Mouse (Mus musculus): Measurements from ENCODE around the gene Gm29094.
"Not testable (repeated sequence)": the region's sequence is repeated elsewhere in the genome, so short reads cannot be mapped to it uniquely, and the experiment has no call there.

Gene Gm29094

DNA sequence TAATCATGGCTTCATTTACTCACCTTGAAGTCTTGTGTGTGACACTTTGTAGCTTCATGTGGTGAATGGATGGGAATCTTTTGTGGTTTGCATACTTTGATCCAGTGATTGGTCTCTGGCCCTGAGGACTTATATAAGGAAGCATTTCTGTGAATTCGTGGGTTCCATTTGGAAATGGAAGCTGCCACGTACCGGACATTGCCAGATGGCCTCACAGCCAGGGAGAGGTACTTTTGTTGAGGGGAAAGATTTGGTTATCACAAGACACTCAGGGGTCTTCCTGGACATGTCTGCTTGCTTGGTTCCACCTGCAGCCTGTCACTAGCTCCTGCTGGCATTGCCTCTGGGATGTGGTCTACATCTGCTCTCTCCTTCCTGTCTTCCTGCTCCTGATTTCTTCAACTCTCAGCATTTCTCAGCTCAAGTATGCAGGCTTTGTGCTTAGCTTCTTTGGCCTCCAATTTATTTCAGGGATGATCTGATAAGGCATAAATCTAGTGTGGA lies 41.4 kb downstream of the Gm29094 start:
- DNase-seq (ENCODE audit: low spot score): not testable (repeated sequence)

- DNase-seq (ENCODE audit: low spot score): no peak
These were observed 54.2 kb downstream of the Gm29094 start for GRCm38 (mm10) chr9:89253400-89253799.

- no peak for DNase-seq (ENCODE audit: low spot score)
These were observed 57.6 kb downstream of the Gm29094 start for GRCm38 (mm10) chr9:89256556-89257335.

DNA sequence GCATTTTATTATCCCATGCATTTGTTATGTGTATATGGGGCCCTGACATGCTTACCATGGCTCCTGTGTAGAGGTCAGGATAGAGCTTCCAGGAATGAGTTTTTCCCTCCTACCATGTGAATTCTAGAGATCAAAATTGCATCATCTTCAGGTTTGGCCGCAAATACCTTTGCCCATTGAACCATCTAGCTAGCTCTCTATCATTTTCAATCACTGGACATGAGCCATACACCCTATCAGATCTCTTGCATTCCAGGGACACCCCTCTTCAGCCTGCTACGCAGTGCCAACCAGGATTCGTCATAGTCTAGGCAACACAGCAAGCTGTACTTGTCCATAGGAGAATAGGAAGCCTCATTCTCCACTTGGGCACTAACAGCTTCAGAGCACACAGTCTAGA lies 64.8 kb downstream of the Gm29094 start:
- DNase-seq (ENCODE audit: low spot score): no peak

- DNase-seq (ENCODE audit: low spot score): no peak
These were observed 65.4 kb downstream of the Gm29094 start for GRCm38 (mm10) chr9:89264571-89264970.

Measured in embryo, embryonic 10.5 days (tissue).